9 mouse cellular contexts compared by ENCODE assay signal in genomic region chr7:114922155-114922554, GRCm38 (mm10).
DNase-seq lines count a peak whose midpoint lies in the region; ATAC-seq lines count a peak whose summit lies in the region.
"Had no signal": no experiment of that assay in that cellular context is flagged by ENCODE, and none has a peak within 500 bp of the region (broad histone marks: within the 10 kb centered on the region; RNA-seq: fewer than 3 reads in every experiment).

No protein-coding gene starts in this region.

- H3K4me2 ChIP-seq in intestine, embryonic 16.5 days (ENCODE audit: low read depth, low read length), result no peak overlapping the region
- no peak overlapping the region for H3K4me2 ChIP-seq in midbrain, embryonic 13.5 days (replicated peaks)

- peak; percentile 8 for DNase-seq in cerebellum, adult 11 months
- peak; percentile 88 for DNase-seq in embryo, embryonic 10 days (ENCODE audit: low spot score)
- DNase-seq in gastrocnemius, postnatal 25 days, result peak; percentile 80
- DNase-seq in left cerebral cortex, postnatal 14 days (ENCODE audit: low spot score in 2 of 2), result peak; percentile 70 to 81
- peak; percentile 18 to 39 for DNase-seq in spleen, postnatal 36 days (ENCODE audit: low spot score in 2 of 2)

- H3K9me3 ChIP-seq in intestine, embryonic 16.5 days (ENCODE audit: control insufficient read depth, low read length), result no peaks in the 10 kb centered on the region
- no peaks in the 10 kb centered on the region for H3K9me3 ChIP-seq in midbrain, embryonic 13.5 days

- no peak overlapping the region for H3K9ac ChIP-seq in intestine, embryonic 16.5 days (ENCODE audit: low read depth, low read length)
- no peak overlapping the region for H3K9ac ChIP-seq in midbrain, embryonic 13.5 days (replicated peaks)

- intact Hi-C loops in left cerebral cortex, postnatal 14 days (cut with DNase I), result loop anchor here (5.0 kb wide), 1 partner anchor 1120 kb away; no protein-coding TSS in a partner anchor

- no peak overlapping the region for H3K4me3 ChIP-seq in intestine, embryonic 16.5 days (ENCODE audit: low read length)
- no peak overlapping the region for H3K4me3 ChIP-seq in midbrain, embryonic 13.5 days (replicated peaks)
- H3K4me3 ChIP-seq: myocyte had no signal

- no peaks in the 10 kb centered on the region for H3K27me3 ChIP-seq in intestine, embryonic 16.5 days (replicated peaks; ENCODE audit: control insufficient read depth, insufficient read depth, low read length)
- 0 out of 2 replicates have a peak, but pooled peaks cover 7% of the 10 kb centered on the region for H3K27me3 ChIP-seq in midbrain, embryonic 13.5 days

- H3K27ac ChIP-seq in intestine, embryonic 16.5 days (ENCODE audit: low read length), result no peak overlapping the region
- H3K27ac ChIP-seq in midbrain, embryonic 13.5 days, result no peak overlapping the region

- no peaks in the 10 kb centered on the region for H3K36me3 ChIP-seq in intestine, embryonic 16.5 days (ENCODE audit: control insufficient read depth, insufficient read depth, low read length)
- H3K36me3 ChIP-seq in midbrain, embryonic 13.5 days, result no peaks in the 10 kb centered on the region

- H3K4me1 ChIP-seq in intestine, embryonic 16.5 days (ENCODE audit: control insufficient read depth, insufficient read depth, low read length), result no peaks in the 10 kb centered on the region
- H3K4me1 ChIP-seq in midbrain, embryonic 13.5 days (replicated peaks), result no peaks in the 10 kb centered on the region

- 5% methylated on average over 3 of the region's 3 CpGs for WGBS in intestine, embryonic 16.5 days
- 13% methylated on average over 3 of the region's 3 CpGs for WGBS in midbrain, embryonic 13.5 days

- ATAC-seq in cerebellum, adult (ENCODE audit: insufficient number of reproducible peaks, low FRiP score, low TSS enrichment), result no peak
- ATAC-seq in intestine, embryonic 16.5 days, result peak; percentile 52; the same call in 1 of the 2 replicates
- ATAC-seq in midbrain, embryonic 13.5 days, result peak; percentile 90

Comparison
In these comparisons a context has a peak if more than half of its experiments do, and no peak if none do; other contexts are left out.
1. DNase-seq: peak in every context shown above with its lines; median percentile 88 in embryo, embryonic 10 days; 80 in gastrocnemius, postnatal 25 days; 76 in left cerebral cortex, postnatal 14 days; 28 in spleen, postnatal 36 days; 8 in cerebellum, adult 11 months.